Comparison of ENCODE assay signal across 10 mouse cellular contexts in the genomic region with DNA sequence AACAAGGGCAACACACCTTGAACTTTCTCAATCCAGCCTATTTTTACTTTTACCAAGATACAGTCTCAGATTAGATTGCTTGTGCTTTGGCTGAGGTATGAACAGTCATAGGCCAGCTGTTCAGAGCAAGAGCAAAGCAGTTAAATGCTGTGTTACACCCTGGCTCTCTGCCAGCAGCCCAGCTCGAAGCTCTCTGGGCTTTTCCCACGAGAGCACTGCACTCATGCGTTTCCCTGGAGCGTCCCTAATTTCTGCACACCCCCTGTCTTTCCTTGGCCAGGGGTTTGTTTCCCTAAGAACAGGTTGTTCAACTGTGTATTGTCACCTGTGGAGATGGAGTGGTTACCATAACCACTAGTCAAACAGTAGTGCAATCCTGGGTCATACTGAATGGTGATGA.
DNase-seq lines count a peak whose midpoint lies in the region; ATAC-seq and TF ChIP-seq lines count a peak whose summit lies in the region.
"Had no signal": no experiment of that assay in that cellular context is flagged by ENCODE, and none has a peak within 500 bp of the region (broad histone marks: within the 10 kb centered on the region; RNA-seq: fewer than 3 reads in every experiment).

No protein-coding gene starts in this region.

- H3K4me1 ChIP-seq in forebrain, embryonic 16.5 days (replicated peaks; ENCODE audit: control insufficient read depth, insufficient read depth, low read length), result no peaks in the 10 kb centered on the region
- no peaks in the 10 kb centered on the region for H3K4me1 ChIP-seq in lung, postnatal 0 days (ENCODE audit: insufficient read depth, low read depth, low read length)
- H3K4me1 ChIP-seq: embryonic facial prominence, embryonic 15.5 days had no signal

- WGBS in forebrain, embryonic 16.5 days, result 18% methylated on average over 4 of the region's 4 CpGs
- 21% methylated on average over 4 of the region's 4 CpGs for WGBS in lung, postnatal 0 days

- TF ChIP-seq EP300 in lung, postnatal 0 days (IDR thresholded peaks at IDR 0.05), result no peak

- peak; percentile 68 for ATAC-seq in forebrain, embryonic 16.5 days
- ATAC-seq in lung, postnatal 0 days, result peak; percentile 75

- no peak overlapping the region for H3K27ac ChIP-seq in forebrain, embryonic 16.5 days (ENCODE audit: low read length)
- H3K27ac ChIP-seq in lung, postnatal 0 days (ENCODE audit: low read length), result no peak overlapping the region
- H3K27ac ChIP-seq: embryonic facial prominence, embryonic 15.5 days had no signal

- H3K4me3 ChIP-seq in forebrain, embryonic 16.5 days (replicated peaks; ENCODE audit: low read length), result no peak overlapping the region
- H3K4me3 ChIP-seq in lung, postnatal 0 days (ENCODE audit: low read depth, low read length), result no peak overlapping the region
- H3K4me3 ChIP-seq: embryonic facial prominence, embryonic 15.5 days had no signal

- TF ChIP-seq CTCF in lung, postnatal 0 days (IDR thresholded peaks at IDR 0.05), result no peak

- H3K9ac ChIP-seq in forebrain, embryonic 16.5 days (replicated peaks; ENCODE audit: low read depth, low read length), result no peak overlapping the region
- no peak overlapping the region for H3K9ac ChIP-seq in lung, postnatal 0 days (replicated peaks; ENCODE audit: low read depth)
- H3K9ac ChIP-seq: embryonic facial prominence, embryonic 15.5 days had no signal

- H3K36me3 ChIP-seq in forebrain, embryonic 16.5 days (ENCODE audit: control insufficient read depth, insufficient read depth), result no peaks in the 10 kb centered on the region
- no peaks in the 10 kb centered on the region for H3K36me3 ChIP-seq in lung, postnatal 0 days (ENCODE audit: insufficient read depth, low read length)
- H3K36me3 ChIP-seq: embryonic facial prominence, embryonic 15.5 days; G1E had no signal

- no peak overlapping the region for H3K4me2 ChIP-seq in forebrain, embryonic 16.5 days (ENCODE audit: low read length)
- no peak overlapping the region for H3K4me2 ChIP-seq in lung, postnatal 0 days (replicated peaks; ENCODE audit: low read depth, low read length)
- H3K4me2 ChIP-seq: embryonic facial prominence, embryonic 15.5 days had no signal

- no peaks in the 10 kb centered on the region for H3K9me3 ChIP-seq in forebrain, embryonic 16.5 days (ENCODE audit: control insufficient read depth, low read length)
- no peaks in the 10 kb centered on the region for H3K9me3 ChIP-seq in lung, postnatal 0 days (ENCODE audit: low read length)
- H3K9me3 ChIP-seq: embryonic facial prominence, embryonic 15.5 days; G1E had no signal

- peak; percentile 3 to 6 for DNase-seq in heart, postnatal 36 days
- no peak for DNase-seq in heart, adult 9 months (ENCODE audit: low spot score in 2 of 2)
- peak; percentile 14 for DNase-seq in R1 (ENCODE audit: low read depth, low spot score)
- peak; percentile 73 for DNase-seq in lung, postnatal 0 days (ENCODE audit: low spot score)
- DNase-seq in cerebellum, adult 11 months, result no peak
- DNase-seq in thymus, adult 18-20 months, result no peak
- DNase-seq in thymus, postnatal 0 days (ENCODE audit: low spot score), result no peak

- no peaks in the 10 kb centered on the region for H3K27me3 ChIP-seq in forebrain, embryonic 16.5 days (replicated peaks; ENCODE audit: control insufficient read depth, insufficient read depth, low read length)
- no peaks in the 10 kb centered on the region for H3K27me3 ChIP-seq in lung, postnatal 0 days (replicated peaks; ENCODE audit: insufficient read depth, low read length)
- H3K27me3 ChIP-seq: embryonic facial prominence, embryonic 15.5 days had no signal

- intact Hi-C loops in heart, postnatal 36 days (cut with DNase I), result no loop called here

Comparison
In these comparisons a context has a peak if more than half of its experiments do, and no peak if none do; other contexts are left out.
1. DNase-seq: peak in heart, postnatal 36 days (2 of 2), R1 (single experiment) and lung, postnatal 0 days (single experiment); none in heart, adult 9 months (0 of 2), cerebellum, adult 11 months (single experiment), thymus, adult 18-20 months (0 of 2) and thymus, postnatal 0 days (single experiment).